Mouse (Mus musculus): Measurements from ENCODE around the gene Aarsd1.

DNA sequence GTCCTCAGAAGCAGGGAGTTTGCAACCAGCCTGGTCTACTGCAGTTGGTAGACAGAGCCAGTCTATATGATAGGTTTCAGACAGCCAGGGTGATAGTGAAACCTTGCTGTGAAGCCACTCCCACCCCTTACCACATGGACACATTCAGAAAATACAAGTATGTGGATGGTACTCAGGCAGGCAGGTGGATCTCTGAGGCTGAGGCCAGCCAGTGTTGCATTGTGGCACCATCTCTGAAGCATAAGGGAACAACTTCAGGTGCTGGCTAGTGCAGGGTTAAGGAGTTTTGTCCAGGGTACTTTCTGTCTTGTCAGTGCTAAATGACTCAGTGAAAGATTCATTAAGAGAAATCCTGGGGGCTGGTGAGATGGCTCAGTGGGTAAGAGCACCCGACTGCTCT, 28.9 kb upstream of the Aarsd1 start:
- TF ChIP-seq CTCF (IDR thresholded peaks at IDR 0.05; ENCODE audit: insufficient read depth, low read depth, low read length) (no peak), POLR2A (IDR thresholded peaks at IDR 0.05; ENCODE audit: insufficient read depth, low read depth, low read length) (no peak)

Data from olfactory bulb, adult 2 months (tissue).